In the genomic region with DNA sequence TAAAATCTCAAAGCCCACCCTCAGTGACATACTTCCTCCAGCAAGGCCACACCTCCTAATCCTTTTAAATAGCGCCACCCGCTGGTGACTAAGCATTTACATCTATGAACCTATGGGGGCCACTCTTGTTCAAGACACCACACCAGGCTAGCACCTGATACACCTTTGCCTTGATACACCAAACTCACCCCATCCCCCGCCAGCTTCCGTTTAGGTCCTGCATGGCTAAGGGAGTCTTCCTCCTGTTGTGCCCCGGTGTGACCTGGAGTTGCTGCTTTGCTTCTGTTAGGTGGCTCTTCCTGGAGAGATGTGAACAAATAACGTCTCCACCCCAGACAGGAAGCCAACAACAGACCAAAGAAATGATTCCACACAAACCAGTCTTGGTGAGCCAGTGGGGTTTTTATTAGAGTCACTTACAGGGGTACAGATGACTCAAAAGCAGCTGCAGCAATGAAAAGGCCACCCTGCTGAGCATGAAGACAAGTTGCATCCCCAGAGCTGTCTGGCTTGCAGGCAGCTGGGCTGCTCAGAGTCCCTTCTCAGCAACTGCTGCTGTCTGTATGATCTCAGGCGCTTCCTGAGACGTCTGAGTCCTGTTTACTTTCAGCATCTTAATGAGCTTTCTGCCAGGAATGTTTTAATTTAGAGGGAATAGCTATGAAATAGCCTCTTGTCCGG, we compare ENCODE assay signal across 13 mouse cellular contexts. TPM values are rescaled to one million over a fixed set of nuclear protein-coding genes. Genes with fewer than 3 reads are reported as not detected.
DNase-seq lines count a peak whose midpoint lies in the region; ATAC-seq and TF ChIP-seq lines count a peak whose summit lies in the region.
"Had no signal": no experiment of that assay in that cellular context is flagged by ENCODE, and none has a peak within 500 bp of the region (broad histone marks: within the 10 kb centered on the region; RNA-seq: fewer than 3 reads in every experiment).

No protein-coding gene starts in this region.

- no peak overlapping the region for H3K4me2 ChIP-seq in forebrain, postnatal 0 days (ENCODE audit: low read depth)
- H3K4me2 ChIP-seq in forebrain, embryonic 13.5 days = no peak overlapping the region
- H3K4me2 ChIP-seq in midbrain, embryonic 11.5 days = no peak overlapping the region
- H3K4me2 ChIP-seq in embryonic facial prominence, embryonic 14.5 days (ENCODE audit: low read depth, low read length) = no peak overlapping the region
- H3K4me2 ChIP-seq in neural tube, embryonic 15.5 days = no peak overlapping the region
- no peak overlapping the region for H3K4me2 ChIP-seq in liver, embryonic 12.5 days

- 63% methylated on average over 9 of the region's 9 CpGs for WGBS in forebrain, postnatal 0 days
- WGBS in forebrain, embryonic 13.5 days = 70% methylated on average over 9 of the region's 9 CpGs
- WGBS in midbrain, embryonic 10.5 days = 71% methylated on average over 9 of the region's 9 CpGs
- WGBS in midbrain, embryonic 11.5 days = 68% methylated on average over 9 of the region's 9 CpGs
- 59% methylated on average over 9 of the region's 9 CpGs for WGBS in embryonic facial prominence, embryonic 14.5 days
- WGBS in neural tube, embryonic 15.5 days = 52% methylated on average over 9 of the region's 9 CpGs
- 58% methylated on average over 9 of the region's 9 CpGs for WGBS in liver, embryonic 12.5 days (ENCODE audit: insufficient replicate concordance)

- DNase-seq in forebrain, postnatal 0 days = no peak
- no peak for DNase-seq in midbrain, embryonic 10.5 days (ENCODE audit: low spot score)
- no peak for DNase-seq in midbrain, embryonic 11.5 days (ENCODE audit: low spot score, missing footprints)
- DNase-seq in embryonic facial prominence, embryonic 14.5 days (ENCODE audit: low spot score) = peak; percentile 33
- no peak for DNase-seq in spleen, postnatal 36 days (ENCODE audit: low spot score in 2 of 2)
- DNase-seq: gastrocnemius, postnatal 25 days had no signal

- ATAC-seq in forebrain, postnatal 0 days = peak; percentile 50
- ATAC-seq in forebrain, embryonic 13.5 days = no peak
- ATAC-seq in midbrain, embryonic 11.5 days (ENCODE audit: low FRiP score) = no peak
- ATAC-seq in embryonic facial prominence, embryonic 14.5 days (ENCODE audit: low read depth) = no peak
- ATAC-seq in neural tube, embryonic 15.5 days (ENCODE audit: low FRiP score) = no peak
- ATAC-seq in liver, embryonic 12.5 days = no peak

- no peaks in the 10 kb centered on the region for H3K27me3 ChIP-seq in forebrain, postnatal 0 days (ENCODE audit: insufficient read depth, low read length)
- no peaks in the 10 kb centered on the region for H3K27me3 ChIP-seq in forebrain, embryonic 13.5 days
- no peaks in the 10 kb centered on the region for H3K27me3 ChIP-seq in midbrain, embryonic 10.5 days (ENCODE audit: low read depth, poor library complexity, severe bottlenecking)
- H3K27me3 ChIP-seq in midbrain, embryonic 11.5 days (ENCODE audit: control insufficient read depth, insufficient read depth, low read length) = no peaks in the 10 kb centered on the region
- H3K27me3 ChIP-seq in embryonic facial prominence, embryonic 14.5 days (replicated peaks; ENCODE audit: control insufficient read depth, insufficient read depth, low read length) = no peaks in the 10 kb centered on the region
- H3K27me3 ChIP-seq in neural tube, embryonic 15.5 days (replicated peaks) = no peaks in the 10 kb centered on the region
- no peaks in the 10 kb centered on the region for H3K27me3 ChIP-seq in liver, embryonic 12.5 days (replicated peaks)
- H3K27me3 ChIP-seq: CH12.LX had no signal

- no peaks in the 10 kb centered on the region for H3K36me3 ChIP-seq in forebrain, postnatal 0 days (ENCODE audit: insufficient read depth)
- no peaks in the 10 kb centered on the region for H3K36me3 ChIP-seq in forebrain, embryonic 13.5 days (ENCODE audit: poor library complexity, severe bottlenecking)
- no peaks in the 10 kb centered on the region for H3K36me3 ChIP-seq in midbrain, embryonic 10.5 days
- H3K36me3 ChIP-seq in midbrain, embryonic 11.5 days (ENCODE audit: control insufficient read depth, insufficient read depth, low read length) = no peaks in the 10 kb centered on the region
- H3K36me3 ChIP-seq in embryonic facial prominence, embryonic 14.5 days (ENCODE audit: control insufficient read depth, insufficient read depth, low read length) = no peaks in the 10 kb centered on the region
- no peaks in the 10 kb centered on the region for H3K36me3 ChIP-seq in neural tube, embryonic 15.5 days
- no peaks in the 10 kb centered on the region for H3K36me3 ChIP-seq in liver, embryonic 12.5 days

- H3K27ac ChIP-seq in forebrain, postnatal 0 days (ENCODE audit: low read depth, low read length) = 0 out of 2 replicates have a peak overlapping the region, but pooled peaks have one; percentile 21
- no peak overlapping the region for H3K27ac ChIP-seq in forebrain, embryonic 13.5 days
- peak overlapping the region; percentile 24; the same call in 1 of the 2 replicates for H3K27ac ChIP-seq in midbrain, embryonic 10.5 days (replicated peaks)
- H3K27ac ChIP-seq in midbrain, embryonic 11.5 days (ENCODE audit: low read depth, low read length) = no peak overlapping the region
- H3K27ac ChIP-seq in embryonic facial prominence, embryonic 14.5 days (replicated peaks; ENCODE audit: low read depth, low read length) = no peak overlapping the region
- H3K27ac ChIP-seq in neural tube, embryonic 15.5 days (replicated peaks) = 0 out of 2 replicates have a peak overlapping the region, but pooled peaks have one; percentile 13
- H3K27ac ChIP-seq in liver, embryonic 12.5 days = no peak overlapping the region
- H3K27ac ChIP-seq: kidney, postnatal 0 days had no signal

- no peak overlapping the region for H3K4me3 ChIP-seq in forebrain, postnatal 0 days (ENCODE audit: low read depth, low read length)
- no peak overlapping the region for H3K4me3 ChIP-seq in forebrain, embryonic 13.5 days
- no peak overlapping the region for H3K4me3 ChIP-seq in midbrain, embryonic 10.5 days
- H3K4me3 ChIP-seq in midbrain, embryonic 11.5 days (ENCODE audit: low read depth, low read length) = no peak overlapping the region
- no peak overlapping the region for H3K4me3 ChIP-seq in embryonic facial prominence, embryonic 14.5 days (ENCODE audit: low read depth, low read length)
- no peak overlapping the region for H3K4me3 ChIP-seq in neural tube, embryonic 15.5 days (replicated peaks)
- no peak overlapping the region for H3K4me3 ChIP-seq in liver, embryonic 12.5 days

- TF ChIP-seq CTCF in forebrain, postnatal 0 days (IDR thresholded peaks at IDR 0.05; ENCODE audit: low read depth) = peak; percentile 25; the same call in 1 of the 2 replicates

- no peak overlapping the region for H3K9ac ChIP-seq in forebrain, postnatal 0 days
- no peak overlapping the region for H3K9ac ChIP-seq in forebrain, embryonic 13.5 days
- no peak overlapping the region for H3K9ac ChIP-seq in midbrain, embryonic 11.5 days (ENCODE audit: low read length)
- no peak overlapping the region for H3K9ac ChIP-seq in embryonic facial prominence, embryonic 14.5 days (ENCODE audit: low read depth, low read length)
- no peak overlapping the region for H3K9ac ChIP-seq in neural tube, embryonic 15.5 days (replicated peaks)
- no peak overlapping the region for H3K9ac ChIP-seq in liver, embryonic 12.5 days

- no peaks in the 10 kb centered on the region for H3K4me1 ChIP-seq in forebrain, postnatal 0 days (ENCODE audit: insufficient read depth)
- H3K4me1 ChIP-seq in forebrain, embryonic 13.5 days = peaks cover 8% of the 10 kb centered on the region; the same call in 1 of the 2 replicates
- peaks cover 10% of the 10 kb centered on the region for H3K4me1 ChIP-seq in midbrain, embryonic 10.5 days
- no peaks in the 10 kb centered on the region for H3K4me1 ChIP-seq in midbrain, embryonic 11.5 days (ENCODE audit: control insufficient read depth, insufficient read depth, low read length)
- no peaks in the 10 kb centered on the region for H3K4me1 ChIP-seq in embryonic facial prominence, embryonic 14.5 days (ENCODE audit: control insufficient read depth, insufficient read depth, low read length)
- peaks cover 12% of the 10 kb centered on the region for H3K4me1 ChIP-seq in neural tube, embryonic 15.5 days
- no peaks in the 10 kb centered on the region for H3K4me1 ChIP-seq in liver, embryonic 12.5 days

- H3K9me3 ChIP-seq in forebrain, postnatal 0 days (ENCODE audit: low read length) = peaks cover 4% of the 10 kb centered on the region; the same call in 1 of the 2 replicates
- 0 out of 2 replicates have a peak, but pooled peaks cover 7% of the 10 kb centered on the region for H3K9me3 ChIP-seq in forebrain, embryonic 13.5 days (replicated peaks)
- H3K9me3 ChIP-seq in midbrain, embryonic 10.5 days (replicated peaks) = no peaks in the 10 kb centered on the region; the same call in 1 of the 2 replicates
- no peaks in the 10 kb centered on the region; the same call in 1 of the 2 replicates for H3K9me3 ChIP-seq in midbrain, embryonic 11.5 days (ENCODE audit: control insufficient read depth, low read length)
- no peaks in the 10 kb centered on the region for H3K9me3 ChIP-seq in embryonic facial prominence, embryonic 14.5 days (ENCODE audit: control insufficient read depth, low read length)
- H3K9me3 ChIP-seq in neural tube, embryonic 15.5 days (replicated peaks) = no peaks in the 10 kb centered on the region
- H3K9me3 ChIP-seq in liver, embryonic 12.5 days (replicated peaks) = no peaks in the 10 kb centered on the region

RNA-seq across cellular contexts. Expression of a gene that starts 26.0 kb away (rescaled TPM):
- 0.19 TPM in 1 of 2 replicates, not detected in the other for total RNA-seq in forebrain, postnatal 0 days (2014; rRNA removed)
- polyA plus RNA-seq in forebrain, postnatal 0 days (2015; fragmentation: Nextera tagmentation; extraction: Ambion mirVana) = not detected in 2 replicates
- polyA plus RNA-seq in forebrain, embryonic 13.5 days (2015; fragmentation: Nextera tagmentation; extraction: Ambion mirVana) = not detected in 2 replicates
- polyA plus RNA-seq in midbrain, embryonic 10.5 days (2016; fragmentation: Nextera tagmentation; extraction: Ambion mirVana) = not detected in 2 replicates
- not detected in 2 replicates for polyA plus RNA-seq in midbrain, embryonic 11.5 days (2014; fragmentation: Nextera tagmentation; extraction: Ambion mirVana)
- polyA plus RNA-seq in embryonic facial prominence, embryonic 14.5 days (2014; fragmentation: Nextera tagmentation; extraction: Ambion mirVana) = not detected in 2 replicates
- not detected in 2 replicates for polyA plus RNA-seq in neural tube, embryonic 15.5 days (2015; fragmentation: Nextera tagmentation; extraction: Ambion mirVana)
- polyA plus RNA-seq in liver, embryonic 12.5 days (2016; fragmentation: Nextera tagmentation; extraction: Ambion mirVana) = not detected in 2 replicates
- total RNA-seq: CH12.LX; gastrocnemius, postnatal 25 days had no signal
- polyA plus RNA-seq: embryonic facial prominence, embryonic 11.5 days; kidney, postnatal 0 days; limb, embryonic 11.5 days had no signal

Comparison
In these comparisons a context has a peak if more than half of its experiments do, and no peak if none do; other contexts are left out.
1. H3K27ac ChIP-seq: peak in forebrain, postnatal 0 days (single experiment), midbrain, embryonic 10.5 days (single experiment) and neural tube, embryonic 15.5 days (single experiment); none in forebrain, embryonic 13.5 days (single experiment), midbrain, embryonic 11.5 days (single experiment), embryonic facial prominence, embryonic 14.5 days (single experiment) and liver, embryonic 12.5 days (single experiment).